Mouse (Mus musculus): ENCODE data around the gene Cabp4. TPM values are rescaled to one million over a fixed set of nuclear protein-coding genes. Genes with fewer than 3 reads are reported as not detected.
A peak's percentile ranks its signal among the peaks of the same experiment; 100 is the strongest.
"Not testable (repeated sequence)": the region's sequence is repeated elsewhere in the genome, so short reads cannot be mapped to it uniquely, and the experiment has no call there.

The Cabp4 gene
- polyA plus RNA-seq, 1 experiment from 2014 or later, result 0.19 TPM

DNA sequence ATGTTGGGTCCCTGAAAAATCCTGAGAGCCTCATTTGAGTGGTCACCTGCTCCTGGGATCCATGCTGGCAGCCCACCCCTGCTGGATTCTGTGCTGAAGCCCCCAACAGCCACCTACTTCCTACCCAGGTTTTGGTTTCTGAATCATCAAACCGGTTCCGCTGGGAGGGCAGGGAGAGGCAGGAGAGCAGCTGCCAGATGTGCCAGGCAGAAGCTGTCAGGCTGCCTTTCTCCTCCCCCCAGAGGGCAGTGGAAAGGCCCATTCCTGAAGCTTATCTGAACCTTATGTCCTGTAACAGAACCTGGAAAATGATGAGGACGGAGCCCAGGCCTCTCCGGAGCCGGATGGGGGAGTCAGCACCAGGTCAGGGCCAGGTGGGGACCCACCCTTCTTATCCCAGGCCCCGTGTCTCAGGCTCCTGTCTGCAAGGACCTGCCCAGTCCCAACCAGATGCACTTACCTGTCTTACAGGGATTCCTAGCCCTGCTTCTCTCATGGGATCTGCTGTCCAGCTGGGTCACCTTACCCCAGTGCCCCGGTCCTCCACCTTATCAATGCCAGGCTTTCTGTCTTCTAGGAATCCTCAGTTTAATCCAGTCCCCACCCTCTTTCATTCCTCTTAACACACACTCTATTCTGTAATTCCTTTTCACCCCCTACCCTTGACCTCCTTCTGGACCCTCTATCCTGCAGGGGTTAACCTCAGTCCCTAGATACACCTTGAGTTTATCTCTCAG is 16.9 kb downstream of the Cabp4 start:
- Histone ChIP-seq H3K27ac (peak overlapping the region; percentile 41; the same call in 1 of the 2 replicates), H3K9me3 (no peaks in the 10 kb centered on the region), H3K4me1 (peaks cover 17% of the 10 kb centered on the region), H3K27me3 (replicated peaks) (no peaks in the 10 kb centered on the region), H3K36me3 (peaks cover 14% of the 10 kb centered on the region), H3K4me3 (replicated peaks) (peak overlapping the region; percentile 86), H3K9ac (peak overlapping the region; percentile 84; the same call in 1 of the 2 replicates), H3K4me2 (peak overlapping the region; percentile 75)
- 51% methylated on average over 7 of the region's 7 CpGs for WGBS
- ATAC-seq (ENCODE audit: insufficient read depth, low FRiP score, low read depth), result no peak

DNA sequence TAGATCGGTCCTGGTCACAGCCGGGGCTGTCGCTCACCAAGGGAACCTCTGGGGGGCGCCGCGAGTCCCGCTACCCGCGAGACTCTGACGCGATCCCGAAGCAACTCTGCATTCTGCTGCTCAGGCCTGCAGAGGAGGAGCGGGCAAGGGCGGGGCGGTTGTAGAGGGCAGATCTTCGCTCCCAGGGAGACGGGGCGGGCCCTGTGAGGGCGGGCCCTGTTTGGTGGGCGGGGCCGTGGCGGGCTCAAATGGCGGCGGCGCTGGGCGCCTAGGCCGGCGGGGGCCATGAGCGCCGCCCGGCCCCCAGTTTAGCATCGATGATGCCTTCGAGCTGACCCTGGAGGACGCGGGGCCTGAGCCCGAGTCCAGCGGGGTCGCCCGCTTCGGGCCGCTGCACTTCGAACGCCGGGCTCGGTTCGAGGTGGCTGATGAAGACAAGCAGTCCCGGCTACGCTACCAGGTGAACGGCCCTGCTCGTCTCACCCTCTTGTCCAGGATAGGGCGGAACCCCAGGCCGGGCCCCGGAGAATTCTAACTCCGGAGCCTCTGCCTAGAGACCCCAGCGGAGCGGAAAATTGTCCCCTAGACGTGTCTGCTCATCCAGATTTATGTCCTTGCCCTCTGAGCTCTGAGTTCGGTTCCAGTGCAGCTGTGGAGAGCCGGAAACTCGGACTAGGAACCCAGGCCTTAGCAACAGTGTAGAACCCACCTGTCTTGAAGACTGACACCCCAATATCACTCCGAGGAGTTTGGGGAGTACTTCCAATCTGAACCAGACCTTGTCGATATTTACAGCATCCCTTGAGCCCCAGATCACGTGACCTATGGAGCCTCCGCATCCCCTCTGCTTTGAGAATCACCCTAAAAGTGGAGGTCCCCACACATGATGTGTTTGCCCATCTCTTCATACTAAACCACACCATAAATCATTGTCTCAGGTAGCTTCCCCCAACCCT is 17.8 kb downstream of the Cabp4 start, which contains the start of gene Aip:
Aip (minus strand) TSS at position 118 of the 956 bp plus-strand sequence.
- peaks cover 7% of the 10 kb centered on the region; the same call in 1 of the 2 replicates for H3K36me3 ChIP-seq
- peak within 1 kb of the TSS; percentile 86 for H3K4me3 ChIP-seq (replicated peaks)
- peak; percentile 94 for ATAC-seq (ENCODE audit: insufficient read depth, low FRiP score, low read depth)
- WGBS, result under 1% methylated on average over 64 of the region's 64 CpGs
- H3K27ac ChIP-seq, result peak within 1 kb of the TSS; percentile 69; the same call in 1 of the 2 replicates
- H3K9me3 ChIP-seq, result no peaks in the 10 kb centered on the region
- peaks cover 18% of the 10 kb centered on the region for H3K4me1 ChIP-seq
- H3K4me2 ChIP-seq, result peak within 1 kb of the TSS; percentile 75
- peak within 1 kb of the TSS; percentile 84 for H3K9ac ChIP-seq
- no peaks in the 10 kb centered on the region for H3K27me3 ChIP-seq (replicated peaks)

DNA sequence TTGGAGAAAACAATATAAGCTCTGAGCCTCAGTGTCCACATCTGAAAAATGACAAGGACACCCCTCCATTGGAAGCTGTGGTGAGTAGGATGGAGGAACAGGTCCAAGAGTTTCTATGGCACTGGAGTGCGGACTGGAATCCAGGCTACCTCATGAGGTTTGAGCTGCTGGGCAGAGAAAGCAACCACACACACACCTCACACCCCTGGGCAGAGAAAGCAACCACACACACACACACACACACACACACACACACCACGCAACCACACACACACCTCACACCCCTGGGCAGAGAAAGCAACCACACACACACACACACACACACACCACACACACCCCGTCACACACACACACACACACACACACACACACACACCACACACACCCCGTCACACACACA is 18.6 kb downstream of the Cabp4 start:
- H3K9me3 ChIP-seq; H3K9ac ChIP-seq; H3K27me3 ChIP-seq (replicated peaks); H3K36me3 ChIP-seq: not testable (repeated sequence)
- 22% methylated on average over 3 of the region's 4 CpGs for WGBS
- peaks cover 25% of the 10 kb centered on the region for H3K4me1 ChIP-seq
- H3K27ac ChIP-seq, result peak overlapping the region; percentile 40; the same call in 1 of the 2 replicates
- H3K4me2 ChIP-seq, result peak overlapping the region; percentile 44
- peak overlapping the region; percentile 86 for H3K4me3 ChIP-seq (replicated peaks)
- ATAC-seq (ENCODE audit: insufficient read depth, low FRiP score, low read depth), result peak; percentile 2

DNA sequence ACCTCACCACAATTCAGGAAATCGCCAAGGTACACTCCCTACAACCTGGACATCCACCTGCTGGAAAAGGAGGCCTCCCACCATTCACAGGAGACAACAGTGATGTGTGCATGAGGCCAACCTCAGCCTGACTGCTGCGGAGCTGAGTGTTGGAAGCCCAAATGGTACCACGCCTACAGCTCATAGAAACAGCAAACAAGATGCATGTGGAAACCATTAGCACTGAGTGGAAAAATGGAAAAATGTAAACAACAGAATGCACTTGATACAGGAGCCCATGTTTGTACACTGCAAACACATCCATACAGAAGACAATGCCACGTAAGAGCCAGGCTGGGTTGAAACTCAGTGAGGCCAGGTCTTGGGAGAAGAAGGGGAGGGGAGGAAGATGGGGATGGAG is 19.4 kb downstream of the Cabp4 start:
- Histone ChIP-seq H3K4me2 (no peak overlapping the region), H3K27me3 (replicated peaks) (no peaks in the 10 kb centered on the region), H3K36me3 (peaks cover 7% of the 10 kb centered on the region; the same call in 1 of the 2 replicates), H3K9ac (no peak overlapping the region), H3K9me3 (no peaks in the 10 kb centered on the region), H3K4me3 (replicated peaks) (no peak overlapping the region), H3K4me1 (peaks cover 28% of the 10 kb centered on the region), H3K27ac (no peak overlapping the region)
- ATAC-seq (ENCODE audit: insufficient read depth, low FRiP score, low read depth), result no peak
- 74% methylated on average over 4 of the region's 4 CpGs for WGBS

DNA sequence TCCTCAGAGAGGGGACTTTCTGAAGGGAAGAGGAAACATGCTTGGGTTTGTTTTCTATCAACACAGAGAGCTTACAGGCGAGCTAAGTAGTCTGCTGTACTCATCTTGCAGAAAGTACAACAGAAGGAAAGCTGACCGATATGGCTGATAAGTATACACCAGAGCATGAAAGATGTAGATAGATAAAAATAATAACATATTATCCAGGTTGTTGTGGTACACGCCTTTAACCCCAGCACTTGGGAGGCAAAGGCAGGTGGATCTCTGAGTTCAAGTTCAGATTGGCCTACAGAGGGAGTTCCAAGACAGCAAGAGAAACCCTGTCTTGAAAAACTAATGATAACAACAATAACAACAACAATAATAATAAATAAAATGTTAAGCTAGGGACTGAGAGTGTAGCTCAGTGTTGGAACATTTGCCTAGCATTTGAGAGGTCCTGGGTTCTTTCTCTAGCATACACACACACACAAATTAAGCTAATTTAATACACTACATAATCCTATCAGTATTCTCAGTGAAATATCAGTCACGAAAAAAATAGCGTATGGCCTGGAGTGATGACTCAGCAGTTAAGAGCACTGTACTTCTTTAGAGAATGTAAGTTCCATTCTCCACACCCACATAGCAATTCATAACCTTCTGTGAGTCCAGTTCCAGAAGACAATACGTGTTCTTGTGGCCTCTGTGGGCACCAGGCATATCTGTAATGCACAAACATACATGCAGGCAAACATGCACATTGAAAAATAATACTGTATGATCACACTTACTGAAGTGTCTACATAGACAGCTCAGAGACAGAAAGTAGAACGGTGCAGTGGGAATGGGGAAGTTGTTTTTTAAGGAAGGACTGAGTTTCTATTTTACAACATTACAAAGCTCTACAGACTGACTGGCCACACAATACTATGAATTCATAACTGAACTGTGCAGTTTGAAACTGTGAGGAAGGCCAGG is 21.1 kb downstream of the Cabp4 start:
- Histone ChIP-seq H3K36me3 (peaks cover 7% of the 10 kb centered on the region; the same call in 1 of the 2 replicates), H3K27ac (no peak overlapping the region), H3K4me2 (no peak overlapping the region), H3K9me3 (no peaks in the 10 kb centered on the region), H3K27me3 (replicated peaks) (no peaks in the 10 kb centered on the region), H3K4me1 (peaks cover 28% of the 10 kb centered on the region), H3K4me3 (replicated peaks) (no peak overlapping the region), H3K9ac (no peak overlapping the region)
- ATAC-seq (ENCODE audit: insufficient read depth, low FRiP score, low read depth), result no peak
- 79% methylated on average over 7 of the region's 7 CpGs for WGBS

DNA sequence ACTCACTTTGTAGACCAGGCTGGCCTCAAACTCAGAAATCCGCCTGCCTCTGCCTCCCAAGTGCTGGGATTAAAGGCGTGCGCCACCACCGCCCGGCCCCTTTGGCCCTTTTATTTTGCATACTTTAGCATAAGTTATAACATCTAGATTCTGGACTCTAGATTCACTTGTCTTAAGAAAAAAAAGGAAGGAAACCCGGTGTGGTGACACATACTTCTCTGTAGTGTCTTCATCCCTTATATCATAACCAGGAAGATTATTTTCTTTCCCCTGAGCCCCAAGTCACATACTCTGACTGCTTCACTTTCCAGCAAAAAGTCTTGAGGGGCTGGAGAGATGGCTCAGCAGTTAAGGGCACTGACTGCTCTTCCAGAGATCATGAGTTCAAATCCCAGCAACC is 21.9 kb downstream of the Cabp4 start:
- not testable (repeated sequence) for H3K27ac ChIP-seq; H3K27me3 ChIP-seq (replicated peaks); H3K4me3 ChIP-seq (replicated peaks); H3K9ac ChIP-seq; H3K36me3 ChIP-seq; H3K9me3 ChIP-seq; ATAC-seq (ENCODE audit: insufficient read depth, low FRiP score, low read depth)
- Histone ChIP-seq H3K4me1 (peaks cover 20% of the 10 kb centered on the region), H3K4me2 (peak overlapping the region; percentile 11; the same call in 1 of the 2 replicates)
- 58% methylated on average over 6 of the region's 6 CpGs for WGBS

DNA sequence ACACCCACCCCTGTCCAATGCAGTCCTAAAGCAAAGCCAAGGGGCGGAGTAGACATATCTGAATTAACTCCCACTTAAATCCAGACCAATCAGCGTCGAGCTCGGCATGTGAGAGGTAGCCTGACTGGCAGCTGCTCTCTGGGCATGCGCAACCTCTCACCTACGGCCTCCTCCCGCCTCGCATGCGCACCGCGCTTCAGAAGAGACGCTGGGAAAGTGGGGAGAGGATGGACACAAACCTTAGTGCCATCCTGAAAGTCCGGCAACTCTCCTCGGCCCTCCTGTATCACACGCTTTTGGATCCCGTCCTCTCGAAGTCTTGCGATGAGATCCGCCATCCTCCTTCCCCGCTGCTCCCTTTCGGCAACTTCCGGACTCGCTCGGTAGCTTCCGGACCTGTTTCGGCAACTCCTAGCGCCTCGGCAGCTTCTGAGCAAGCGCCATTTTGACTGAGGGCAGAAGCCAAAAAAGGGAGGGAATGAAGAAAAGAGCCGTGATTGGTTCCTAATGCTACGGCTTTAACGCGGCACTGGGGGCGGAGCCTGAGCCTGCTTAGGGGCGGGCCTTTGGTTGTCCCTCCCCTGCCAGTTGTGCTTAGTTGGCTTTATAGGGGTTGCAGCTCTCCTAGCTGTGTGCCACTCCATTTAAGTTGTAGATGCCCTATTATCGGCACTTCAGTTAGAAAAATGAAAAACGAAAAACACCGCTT is 22.6 kb downstream of the Cabp4 start:
- peak; percentile 79 for ATAC-seq (ENCODE audit: insufficient read depth, low FRiP score, low read depth)
- Histone ChIP-seq H3K4me3 (replicated peaks) (peak overlapping the region; percentile 46), H3K4me1 (peaks cover 14% of the 10 kb centered on the region; the same call in 1 of the 2 replicates), H3K27ac (peak overlapping the region; percentile 55; the same call in 1 of the 2 replicates), H3K4me2 (peak overlapping the region; percentile 56), H3K27me3 (replicated peaks) (no peaks in the 10 kb centered on the region), H3K9me3 (no peaks in the 10 kb centered on the region), H3K9ac (peak overlapping the region; percentile 23; the same call in 1 of the 2 replicates), H3K36me3 (peaks cover 5% of the 10 kb centered on the region; the same call in 1 of the 2 replicates)
- 3% methylated on average over 38 of the region's 38 CpGs for WGBS

DNA sequence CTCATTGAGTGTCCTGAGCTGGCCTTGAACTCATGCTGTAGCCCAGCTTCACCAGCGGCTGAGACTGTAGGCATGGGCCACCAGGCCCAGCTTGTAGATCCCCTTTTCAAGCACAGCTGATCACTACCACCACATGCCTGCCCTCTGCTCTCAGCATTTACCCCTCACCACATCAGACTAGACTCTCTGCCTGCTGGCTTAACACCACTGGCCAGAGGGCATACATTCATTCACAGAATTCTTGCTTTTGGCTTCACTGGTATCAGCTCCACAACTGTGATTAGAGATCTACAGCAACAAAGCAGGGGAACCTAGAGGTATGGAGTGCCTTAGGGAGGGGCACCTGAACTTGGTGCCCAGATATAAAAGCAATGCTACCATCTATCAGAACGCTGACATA is 23.3 kb downstream of the Cabp4 start:
- peaks cover 11% of the 10 kb centered on the region for H3K36me3 ChIP-seq
- H3K9me3 ChIP-seq, result no peaks in the 10 kb centered on the region
- 97% methylated on average over 2 of the region's 2 CpGs for WGBS
- no peak for ATAC-seq (ENCODE audit: insufficient read depth, low FRiP score, low read depth)
- H3K4me1 ChIP-seq, result peaks cover 14% of the 10 kb centered on the region; the same call in 1 of the 2 replicates
- no peak overlapping the region for H3K27ac ChIP-seq
- no peaks in the 10 kb centered on the region for H3K27me3 ChIP-seq (replicated peaks)
- no peak overlapping the region for H3K9ac ChIP-seq
- H3K4me2 ChIP-seq, result peak overlapping the region; percentile 56
- peak overlapping the region; percentile 46 for H3K4me3 ChIP-seq (replicated peaks)

DNA sequence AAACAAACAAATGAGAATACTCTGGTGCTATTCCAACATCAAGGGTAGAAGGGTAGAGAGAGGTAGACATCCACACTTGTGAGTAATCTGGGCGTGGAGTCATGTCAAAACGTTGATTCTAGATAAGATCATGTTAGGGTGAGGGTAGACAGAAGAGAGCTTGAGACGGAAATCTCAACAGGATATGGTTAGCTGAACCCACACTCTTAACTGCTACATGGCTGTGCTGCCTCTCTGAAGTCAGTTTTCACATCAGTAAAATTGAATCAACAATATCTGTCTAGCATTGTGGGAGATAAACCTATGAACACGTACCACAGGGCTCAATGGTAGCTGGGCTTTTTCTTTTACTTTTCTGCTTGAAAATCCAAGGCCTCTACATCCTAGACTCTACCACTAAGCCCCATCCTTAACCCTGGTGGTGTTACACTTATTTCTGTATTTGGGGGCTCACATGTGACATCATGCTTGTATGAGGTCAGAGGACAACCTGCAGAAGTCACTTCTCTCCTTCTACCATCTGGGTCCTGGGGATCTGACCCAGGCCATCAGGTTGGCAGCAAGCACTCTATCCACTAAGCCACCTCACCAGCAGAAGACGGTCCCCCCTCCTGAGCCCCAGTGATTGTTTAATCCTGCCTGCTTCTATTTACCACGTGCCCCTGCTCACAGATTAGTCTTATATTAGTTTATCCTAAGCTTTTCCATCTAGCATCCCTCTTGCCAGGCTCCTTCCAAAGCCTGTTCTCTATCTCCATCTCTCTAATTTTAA is 23.9 kb downstream of the Cabp4 start:
- H3K36me3 ChIP-seq, result peaks cover 17% of the 10 kb centered on the region
- no peaks in the 10 kb centered on the region for H3K9me3 ChIP-seq
- H3K9ac ChIP-seq, result no peak overlapping the region
- H3K4me2 ChIP-seq, result peak overlapping the region; percentile 56; the same call in 1 of the 2 replicates
- H3K27ac ChIP-seq, result no peak overlapping the region
- H3K4me1 ChIP-seq, result peaks cover 14% of the 10 kb centered on the region; the same call in 1 of the 2 replicates
- ATAC-seq (ENCODE audit: insufficient read depth, low FRiP score, low read depth), result no peak
- H3K27me3 ChIP-seq (replicated peaks), result no peaks in the 10 kb centered on the region
- no peak overlapping the region for H3K4me3 ChIP-seq (replicated peaks)
- WGBS, result 73% methylated on average over 6 of the region's 6 CpGs

DNA sequence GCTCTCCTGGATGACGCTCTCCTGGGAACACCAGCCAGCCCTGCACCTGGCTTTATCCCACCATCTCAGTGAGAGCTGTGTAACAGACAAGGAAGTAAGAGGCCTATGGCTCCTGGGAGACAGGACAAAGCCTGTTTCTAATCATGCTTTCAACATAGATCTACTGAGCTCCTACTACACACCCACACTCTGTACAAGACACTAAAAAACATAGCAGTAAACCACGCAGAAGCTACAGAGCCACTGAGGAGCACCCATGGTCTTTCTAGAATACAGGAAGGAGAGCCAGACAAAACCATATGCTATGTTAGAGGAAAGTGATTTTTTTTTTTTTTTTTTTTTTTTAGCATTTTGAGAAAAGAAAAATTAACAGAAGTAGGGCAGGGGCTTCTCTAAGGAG is 25.5 kb downstream of the Cabp4 start:
- no peak overlapping the region for H3K27ac ChIP-seq
- H3K27me3 ChIP-seq (replicated peaks), result no peaks in the 10 kb centered on the region
- H3K36me3 ChIP-seq, result peaks cover 29% of the 10 kb centered on the region
- no peak for ATAC-seq (ENCODE audit: insufficient read depth, low FRiP score, low read depth)
- H3K4me3 ChIP-seq (replicated peaks), result no peak overlapping the region
- 96% methylated on average over 2 of the region's 2 CpGs for WGBS
- no peak overlapping the region for H3K9ac ChIP-seq
- no peaks in the 10 kb centered on the region for H3K9me3 ChIP-seq
- peaks cover 18% of the 10 kb centered on the region for H3K4me1 ChIP-seq
- no peak overlapping the region for H3K4me2 ChIP-seq
